Mouse (Mus musculus): ENCODE data around the gene Palb2. TPM values are rescaled to one million over a fixed set of nuclear protein-coding genes. Genes with fewer than 3 reads are reported as not detected.

Gene Palb2
- polyA plus RNA-seq (2012; rRNA removed; ENCODE audit: low replicate concordance) = 0.97 and 2.5 TPM in 2 replicates

GRCm38 (mm10) chr7:122132497-122133337 lies at the start of gene Palb2, which contains the start of gene Dctn5:
TSS of gene Palb2 (minus strand) at chr7:122132985.
TSS of gene Dctn5 (plus strand) at chr7:122133041.

GRCm38 (mm10) chr7:122158915-122159902 lies 26.4 kb upstream of the Palb2 start, which contains the start of gene Plk1:
TSS of gene Plk1 (plus strand) at chr7:122159439.

GRCm38 (mm10) chr7:122101747-122102244 lies 31.0 kb downstream of the Palb2 start, which contains the start of gene Ndufab1:
TSS of gene Ndufab1 (minus strand) at chr7:122101886.

GRCm38 (mm10) chr7:122066945-122067516 lies 65.8 kb downstream of the Palb2 start, which contains the start of the genes Ubfd1 and Ears2:
TSS of gene Ubfd1 (plus strand) at chr7:122067175.
TSS of gene Ears2 (minus strand) at chr7:122067263.

Other genes starting within 250 kb of the Palb2 start
- gene Cog7, start 151.3 kb downstream of the Palb2 start, polyA plus RNA-seq (2012; rRNA removed; ENCODE audit: low replicate concordance) = 31.8 and 37.3 TPM in 2 replicates
- 62.6 and 79.2 TPM in 2 replicates for gene Gga2, start 111.8 kb downstream of the Palb2 start, polyA plus RNA-seq (2012; rRNA removed; ENCODE audit: low replicate concordance)
- 21.1 and 37.4 TPM in 2 replicates for gene Ubfd1, start 65.8 kb downstream of the Palb2 start, polyA plus RNA-seq (2012; rRNA removed; ENCODE audit: low replicate concordance)
- gene Ears2, start 65.7 kb downstream of the Palb2 start, polyA plus RNA-seq (2012; rRNA removed; ENCODE audit: low replicate concordance) = 11.7 and 18.8 TPM in 2 replicates
- 376 and 402 TPM in 2 replicates for gene Ndufab1, start 31.1 kb downstream of the Palb2 start, polyA plus RNA-seq (2012; rRNA removed; ENCODE audit: low replicate concordance)
- 95.6 and 109 TPM in 2 replicates for gene Dctn5, start 56 bp upstream of the Palb2 start, polyA plus RNA-seq (2012; rRNA removed; ENCODE audit: low replicate concordance)
- 2.5 and 13.8 TPM in 2 replicates for gene Plk1, start 26.5 kb upstream of the Palb2 start, polyA plus RNA-seq (2012; rRNA removed; ENCODE audit: low replicate concordance)
- gene Ern2, start 53.2 kb upstream of the Palb2 start, polyA plus RNA-seq (2012; rRNA removed; ENCODE audit: low replicate concordance) = 0.06 TPM in 1 of 2 replicates, not detected in the other
- gene Chp2, start 86.5 kb upstream of the Palb2 start, polyA plus RNA-seq (2012; rRNA removed; ENCODE audit: low replicate concordance) = 18.6 and 25.8 TPM in 2 replicates
- 6.5 and 18.2 TPM in 2 replicates for gene Prkcb, start 155.8 kb upstream of the Palb2 start, polyA plus RNA-seq (2012; rRNA removed; ENCODE audit: low replicate concordance)

All from subcutaneous adipose tissue, adult 2 months (tissue).